Mouse (Mus musculus): Measurements from ENCODE around the gene Dact3. TPM values are rescaled to one million over a fixed set of nuclear protein-coding genes. Genes with fewer than 3 reads are reported as not detected.

The Dact3 gene
- polyA plus RNA-seq, 1 experiment, result 1.7 TPM

GRCm38 (mm10) chr7:16900526-16900925 is 25.4 kb downstream of the Dact3 start:
- H3K4me1 ChIP-seq (ENCODE audit: control insufficient read depth, insufficient read depth, low read length), result peaks cover 8% of the 10 kb centered on the region
- WGBS, result 48% methylated on average over 5 of the region's 5 CpGs
- H3K27ac ChIP-seq (ENCODE audit: control insufficient read depth, insufficient read depth, low read depth, low read length, poor library complexity), result no peak overlapping the region
- no peak overlapping the region for H3K4me3 ChIP-seq (replicated peaks; ENCODE audit: control insufficient read depth, low read depth, low read length)
- TF ChIP-seq CTCF (IDR thresholded peaks at IDR 0.05; ENCODE audit: control insufficient read depth, insufficient read depth, low read length), result no peak

- H3K4me1 ChIP-seq (ENCODE audit: control insufficient read depth, insufficient read depth, low read length), result peaks cover 18% of the 10 kb centered on the region
- no peak overlapping the region; the same call in 1 of the 2 replicates for H3K27ac ChIP-seq (ENCODE audit: control insufficient read depth, insufficient read depth, low read depth, low read length, poor library complexity)
- no peak for TF ChIP-seq CTCF (IDR thresholded peaks at IDR 0.05; ENCODE audit: control insufficient read depth, insufficient read depth, low read length)
- TF ChIP-seq POLR2A (IDR thresholded peaks at IDR 0.05; ENCODE audit: borderline replicate concordance, control insufficient read depth, low read depth, low read length), result no peak
- no peak overlapping the region for H3K4me3 ChIP-seq (replicated peaks; ENCODE audit: control insufficient read depth, low read depth, low read length)
- 14% methylated on average over 2 of the region's 2 CpGs for WGBS
These were observed 28.4 kb downstream of the Dact3 start for GRCm38 (mm10) chr7:16903439-16903955.

- TF ChIP-seq POLR2A (IDR thresholded peaks at IDR 0.05; ENCODE audit: borderline replicate concordance, control insufficient read depth, low read depth, low read length), result no peak
- no peak for TF ChIP-seq CTCF (IDR thresholded peaks at IDR 0.05; ENCODE audit: control insufficient read depth, insufficient read depth, low read length)
- 33% methylated on average over 10 of the region's 10 CpGs for WGBS
- no peak overlapping the region for H3K4me3 ChIP-seq (replicated peaks; ENCODE audit: control insufficient read depth, low read depth, low read length)
- peaks cover 18% of the 10 kb centered on the region for H3K4me1 ChIP-seq (ENCODE audit: control insufficient read depth, insufficient read depth, low read length)
- no peak overlapping the region for H3K27ac ChIP-seq (ENCODE audit: control insufficient read depth, insufficient read depth, low read depth, low read length, poor library complexity)
These were observed 29.1 kb downstream of the Dact3 start for GRCm38 (mm10) chr7:16904120-16904675.

GRCm38 (mm10) chr7:16905491-16906021 is 30.4 kb downstream of the Dact3 start:
- no peak for TF ChIP-seq POLR2A (IDR thresholded peaks at IDR 0.05; ENCODE audit: borderline replicate concordance, control insufficient read depth, low read depth, low read length)
- TF ChIP-seq CTCF (IDR thresholded peaks at IDR 0.05; ENCODE audit: control insufficient read depth, insufficient read depth, low read length), result no peak
- peaks cover 20% of the 10 kb centered on the region for H3K4me1 ChIP-seq (ENCODE audit: control insufficient read depth, insufficient read depth, low read length)
- 68% methylated on average over 9 of the region's 9 CpGs for WGBS
- H3K4me3 ChIP-seq (replicated peaks; ENCODE audit: control insufficient read depth, low read depth, low read length), result no peak overlapping the region
- H3K27ac ChIP-seq (ENCODE audit: control insufficient read depth, insufficient read depth, low read depth, low read length, poor library complexity), result peak overlapping the region; percentile 62; the same call in 1 of the 2 replicates

GRCm38 (mm10) chr7:16906281-16906680 is 31.2 kb downstream of the Dact3 start, which contains the start of gene Ptgir:
Ptgir (plus strand) TSS chr7:16906490.
- 10% methylated on average over 6 of the region's 6 CpGs for WGBS
- peaks cover 20% of the 10 kb centered on the region for H3K4me1 ChIP-seq (ENCODE audit: control insufficient read depth, insufficient read depth, low read length)
- TF ChIP-seq CTCF (IDR thresholded peaks at IDR 0.05; ENCODE audit: control insufficient read depth, insufficient read depth, low read length), result no peak
- TF ChIP-seq POLR2A (IDR thresholded peaks at IDR 0.05; ENCODE audit: borderline replicate concordance, control insufficient read depth, low read depth, low read length), result no peak
- H3K27ac ChIP-seq (ENCODE audit: control insufficient read depth, insufficient read depth, low read depth, low read length, poor library complexity), result peak within 1 kb of the TSS; percentile 92
- H3K4me3 ChIP-seq (replicated peaks; ENCODE audit: control insufficient read depth, low read depth, low read length), result peak within 1 kb of the TSS; percentile 66

- 85% methylated on average over 41 of the region's 41 CpGs for WGBS
- Histone ChIP-seq H3K27ac (ENCODE audit: control insufficient read depth, insufficient read depth, low read depth, low read length, poor library complexity) (peak overlapping the region; percentile 92), H3K4me3 (replicated peaks; ENCODE audit: control insufficient read depth, low read depth, low read length) (peak overlapping the region; percentile 66)
These were observed 31.9 kb downstream of the Dact3 start for GRCm38 (mm10) chr7:16906889-16907559.

GRCm38 (mm10) chr7:16907842-16908241 is 32.7 kb downstream of the Dact3 start:
- WGBS, result 20% methylated on average over 7 of the region's 7 CpGs
- Histone ChIP-seq H3K4me1 (ENCODE audit: control insufficient read depth, insufficient read depth, low read length) (peaks cover 16% of the 10 kb centered on the region), H3K4me3 (replicated peaks; ENCODE audit: control insufficient read depth, low read depth, low read length) (peak overlapping the region; percentile 66), H3K27ac (ENCODE audit: control insufficient read depth, insufficient read depth, low read depth, low read length, poor library complexity) (peak overlapping the region; percentile 92)
- TF ChIP-seq CTCF (IDR thresholded peaks at IDR 0.05; ENCODE audit: control insufficient read depth, insufficient read depth, low read length) (no peak), POLR2A (IDR thresholded peaks at IDR 0.05; ENCODE audit: borderline replicate concordance, control insufficient read depth, low read depth, low read length) (no peak)

More at GRCm38 (mm10) chr7:16906889-16907559, 31.9 kb downstream of the Dact3 start:
- peaks cover 20% of the 10 kb centered on the region for H3K4me1 ChIP-seq (ENCODE audit: control insufficient read depth, insufficient read depth, low read length)
- no peak for TF ChIP-seq CTCF (IDR thresholded peaks at IDR 0.05; ENCODE audit: control insufficient read depth, insufficient read depth, low read length)
- 0 out of 2 replicates have a peak, but pooled peaks have one; percentile 8 for TF ChIP-seq POLR2A (IDR thresholded peaks at IDR 0.05; ENCODE audit: borderline replicate concordance, control insufficient read depth, low read depth, low read length)

- TF ChIP-seq POLR2A (IDR thresholded peaks at IDR 0.05; ENCODE audit: borderline replicate concordance, control insufficient read depth, low read depth, low read length) (no peak), CTCF (IDR thresholded peaks at IDR 0.05; ENCODE audit: control insufficient read depth, insufficient read depth, low read length) (no peak)
- H3K27ac ChIP-seq (ENCODE audit: control insufficient read depth, insufficient read depth, low read depth, low read length, poor library complexity), result peak overlapping the region; percentile 92
- 4% methylated on average over 11 of the region's 11 CpGs for WGBS
- H3K4me1 ChIP-seq (ENCODE audit: control insufficient read depth, insufficient read depth, low read length), result peaks cover 15% of the 10 kb centered on the region
- peak overlapping the region; percentile 64 for H3K4me3 ChIP-seq (replicated peaks; ENCODE audit: control insufficient read depth, low read depth, low read length)
These were observed 33.2 kb downstream of the Dact3 start for GRCm38 (mm10) chr7:16908367-16908766.

Measured in bone marrow, adult 2 months (tissue).